Mouse (Mus musculus) cerebellum, adult 2 months (tissue): ENCODE measurements around the gene Rad51c.

Source experiments
- CTCF ChIP-seq: fragments of 200-500 bp; IDR thresholded peaks from 2 replicates; pipeline ENCODE4 v1.5.1; 2011; ENCODE audit warnings: low read depth, mild to moderate bottlenecking, control low read depth, low read length, moderate library complexity, borderline replicate concordance; ENCODE audit not compliant: insufficient read depth
- POLR2A ChIP-seq: fragments of 200-500 bp; IDR thresholded peaks from 2 replicates; pipeline ENCODE4 v1.6.1; 2011; ENCODE audit warnings: low read length, control low read depth, borderline replicate concordance; ENCODE audit not compliant: insufficient read depth

DNA sequence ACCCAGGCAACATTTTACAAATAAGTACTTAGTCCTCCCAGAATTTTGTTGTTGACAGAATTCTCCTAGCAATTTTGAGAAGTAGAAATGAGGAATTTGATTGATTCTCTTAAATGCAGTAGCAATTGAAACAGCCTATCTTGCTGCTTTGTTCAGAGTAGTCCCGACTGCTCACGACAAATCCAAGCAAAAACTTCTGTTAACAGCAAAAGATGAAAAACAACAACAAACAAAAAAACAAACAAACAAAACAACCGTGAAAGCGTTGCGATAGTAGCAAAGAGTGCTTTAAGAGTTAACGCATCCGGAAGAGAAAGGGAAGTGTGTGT is 21.3 kb upstream of the Rad51c start:
- TF ChIP-seq POLR2A (no peak), CTCF (no peak)
